Mouse (Mus musculus): Measurements from ENCODE around the gene Tuba1a.

DNA sequence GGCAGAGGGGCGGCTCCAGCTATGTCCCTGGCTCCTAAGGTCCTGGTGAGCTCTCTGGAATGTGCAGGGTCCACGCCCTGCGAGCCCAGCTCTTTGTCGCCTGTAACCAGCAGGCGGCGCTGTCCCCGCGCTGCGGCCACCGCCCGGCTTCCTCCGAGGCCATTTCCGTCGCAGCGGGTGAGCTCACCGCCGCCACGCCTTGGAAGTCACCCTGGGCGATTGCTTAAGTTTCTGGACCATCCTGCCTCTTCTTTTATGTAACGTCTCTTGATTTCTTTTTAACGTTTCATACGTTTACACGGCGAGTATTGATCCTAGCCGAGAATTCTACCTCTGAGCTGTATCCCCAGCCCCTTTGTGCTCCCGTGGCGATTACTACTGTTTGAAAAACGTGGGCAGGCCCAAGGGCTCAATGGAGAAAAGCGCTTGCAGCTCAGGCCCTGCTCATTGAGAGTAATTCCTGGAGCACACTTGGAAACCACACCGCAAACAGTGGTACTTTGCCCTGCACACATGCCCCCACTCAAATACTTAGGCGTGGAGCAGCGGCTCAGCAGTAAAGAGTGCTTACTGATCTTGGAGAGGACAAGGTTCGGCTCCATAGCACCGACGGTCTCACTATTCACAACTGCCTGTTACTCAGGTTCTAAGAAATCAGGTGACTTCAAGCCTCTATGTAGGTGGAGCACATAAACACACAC lies 39.7 kb upstream of the Tuba1a start:
- TF ChIP-seq POLR2A (IDR thresholded peaks at IDR 0.05; ENCODE audit: low read depth, low read length) (peak; percentile 60), CTCF (conservative IDR thresholded peaks at IDR 0.05; ENCODE audit: insufficient read depth, insufficient read length, low read depth, low read length) (peak; percentile 89)
